Mouse (Mus musculus) liver, postnatal 0 days (tissue): ENCODE data around the gene Numb.

ENCODE experiments used
- CTCF ChIP-seq: sonication (generic); IDR thresholded peaks from 2 replicates; pipeline ENCODE4 v1.5.1; 2016; ENCODE audit warnings: antibody characterized with exemption, low read depth
- EP300 ChIP-seq: IDR thresholded peaks from 2 replicates; pipeline ENCODE4 v1.6.1; 2016; ENCODE audit warnings: antibody characterized with exemption, low read depth, mild to moderate bottlenecking

DNA sequence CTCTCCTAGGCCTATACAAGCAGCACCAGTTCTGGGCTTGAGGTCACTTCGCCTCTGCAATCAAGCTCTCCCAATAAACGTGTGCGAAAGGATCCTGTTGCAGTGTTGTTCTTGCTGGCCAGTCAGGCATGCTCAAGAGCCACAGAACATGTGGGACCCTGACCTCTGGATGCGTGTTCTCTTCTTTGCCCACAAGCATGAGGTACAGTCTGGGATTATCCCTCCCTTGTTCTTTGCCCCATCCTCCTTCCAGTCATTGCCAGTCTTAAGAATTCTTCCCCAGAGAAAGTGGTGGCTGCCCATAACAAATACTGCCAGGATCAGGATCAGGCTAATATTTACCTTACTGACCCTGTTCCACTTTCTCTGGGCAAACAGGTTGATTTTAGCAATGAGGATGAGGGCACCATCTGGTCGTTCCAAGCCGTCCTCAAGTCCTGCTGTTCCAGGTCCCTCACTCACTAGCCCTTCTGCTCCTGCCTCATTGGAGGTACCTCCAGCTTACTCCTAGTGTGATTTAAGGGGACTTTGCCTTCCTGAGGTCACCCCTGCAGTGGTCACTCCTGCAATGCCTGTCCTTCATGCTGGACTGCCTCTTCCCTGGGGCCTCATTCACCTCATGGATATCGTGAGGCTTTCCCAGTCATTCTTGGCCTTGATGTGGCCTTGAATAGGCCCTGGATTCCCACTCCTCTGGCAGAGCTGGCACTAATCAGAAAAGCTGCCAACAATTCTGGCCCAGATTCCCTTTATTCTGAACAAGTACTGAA lies 36.0 kb downstream of the Numb start:
- TF ChIP-seq CTCF (no peak), EP300 (no peak)
